Mouse (Mus musculus) MEL (cell line): ENCODE measurements at regions not wholly inside any gene's neighbourhood (a gene's known extent, or its start where the extent isn't known, plus 50 kb on each side); places are given as distances from the start of the nearest gene placed in this dataset.

Source experiments
- DNase-seq: peaks from one replicate; pipeline ENCODE4 v3.0.0; 2011; ENCODE audit warnings: low read depth, low spot score
- H3K27ac ChIP-seq: 2 replicates; pipeline ENCODE4 v1.5.1; 2012; ENCODE audit warnings: low read depth, mild to moderate bottlenecking, control low read depth, low read length, moderate library complexity; ENCODE audit not compliant: control insufficient read depth
- H3K27me3 ChIP-seq, 2 experiments: fragments of 150-350 bp in 1 of 2; sonication (generic) in 1 of 2; 2 replicates each; pipeline ENCODE4 v1.6.1; 2012; ENCODE audit warnings: low read length in 2 of 2, mild to moderate bottlenecking in 2 of 2, improper control_type of control experiment in 1 of 2, moderate library complexity in 1 of 2; ENCODE audit not compliant: insufficient read depth in 2 of 2, control insufficient read depth in 1 of 2
- H3K36me3 ChIP-seq, 2 experiments: 2 replicates each; pipeline ENCODE4 v1.6.1; 2012 to 2014; ENCODE audit warnings: low read length in 2 of 2, improper control_type of control experiment in 1 of 2, inconsistent platforms in 1 of 2, mild to moderate bottlenecking in 1 of 2; ENCODE audit not compliant: insufficient read depth in 2 of 2, control insufficient read depth in 1 of 2
- H3K4me1 ChIP-seq, 2 experiments: fragments of 150-350 bp in 1 of 2; sonication (generic) in 1 of 2; 2 replicates each; pipeline ENCODE4 v1.6.1; 2012; ENCODE audit warnings: low read length in 2 of 2, improper control_type of control experiment in 1 of 2, mild to moderate bottlenecking in 1 of 2; ENCODE audit not compliant: insufficient read depth in 2 of 2, control insufficient read depth in 1 of 2
- H3K4me3 ChIP-seq, 2 experiments: fragments of 150-350 bp in 1 of 2; sonication (generic) in 1 of 2; 2 replicates each; pipeline ENCODE4 v1.5.1; 2012; ENCODE audit warnings: low read depth in 2 of 2, low read length in 2 of 2, mild to moderate bottlenecking in 2 of 2, moderate library complexity in 2 of 2, control low read depth in 1 of 2, improper control_type of control experiment in 1 of 2; ENCODE audit not compliant: control insufficient read depth in 1 of 2, insufficient read depth in 1 of 2
- H3K79me2 ChIP-seq: 2 replicates; pipeline ENCODE4 v1.6.1; 2012; ENCODE audit warnings: mild to moderate bottlenecking, low read length, moderate library complexity; ENCODE audit not compliant: control insufficient read depth, poor library complexity, insufficient read depth
- H3K9ac ChIP-seq: 2 replicates; pipeline ENCODE4 v1.6.1; 2012; ENCODE audit warnings: low read depth, mild to moderate bottlenecking, control low read depth, low read length, moderate library complexity; ENCODE audit not compliant: control insufficient read depth, poor library complexity, severe bottlenecking
- H3K9me3 ChIP-seq: fragments of 150-350 bp; sonication (generic); replicated peaks from 2 replicates; pipeline ENCODE4 v1.6.1; 2012; ENCODE audit warnings: mild to moderate bottlenecking, low read length, improper control_type of control experiment, moderate library complexity; ENCODE audit not compliant: insufficient read depth
- CTCF ChIP-seq, 3 experiments: IDR thresholded peaks in 2 of 3; conservative IDR thresholded peaks in 1 of 3; 2 replicates each; pipeline ENCODE4 v1.5.1; 2011 to 2012; ENCODE audit warnings: low read length in 3 of 3, low read depth in 2 of 3, mild to moderate bottlenecking in 2 of 3, improper control_type of control experiment in 1 of 3, inconsistent platforms in 1 of 3, mixed read lengths in 1 of 3, moderate library complexity in 1 of 3; ENCODE audit not compliant: control insufficient read depth in 1 of 3, insufficient read depth in 1 of 3, poor library complexity in 1 of 3, severe bottlenecking in 1 of 3
- EP300 ChIP-seq, 2 experiments: IDR thresholded peaks; 2 replicates each; pipeline ENCODE4 v1.6.1; 2011; ENCODE audit warnings: improper control_type of control experiment in 2 of 2, low read length in 2 of 2, low read depth in 1 of 2, mild to moderate bottlenecking in 1 of 2
- GABPA ChIP-seq: IDR thresholded peaks from 2 replicates; pipeline ENCODE4 v1.6.1; 2012; ENCODE audit warnings: low read depth, mild to moderate bottlenecking, inconsistent platforms, low read length, improper control_type of control experiment, moderate library complexity
- MAZ ChIP-seq: IDR thresholded peaks from 2 replicates; pipeline ENCODE4 v1.6.1; 2012; ENCODE audit warnings: low read depth, mild to moderate bottlenecking, inconsistent platforms, low read length, improper control_type of control experiment
- MEF2A ChIP-seq: IDR thresholded peaks from 2 replicates; pipeline ENCODE4 v1.6.1; 2014; ENCODE audit warnings: low read depth, mild to moderate bottlenecking, inconsistent platforms, low read length, improper control_type of control experiment; ENCODE audit not compliant: poor library complexity, insufficient replicate concordance, severe bottlenecking; ENCODE audit errors: extremely low read depth
- MYB ChIP-seq: IDR thresholded peaks from 2 replicates; pipeline ENCODE4 v1.6.1; 2011; ENCODE audit warnings: mild to moderate bottlenecking, low read depth, low read length, improper control_type of control experiment
- POLR2A ChIP-seq, 2 experiments: IDR thresholded peaks; 2 replicates each; pipeline ENCODE4 v1.6.1; 2011 to 2012; ENCODE audit warnings: low read length in 2 of 2, mild to moderate bottlenecking in 2 of 2, control low read depth in 1 of 2, improper control_type of control experiment in 1 of 2, low read depth in 1 of 2, moderate library complexity in 1 of 2; ENCODE audit not compliant: control insufficient read depth in 1 of 2, insufficient read depth in 1 of 2, poor library complexity in 1 of 2
- RAD21 ChIP-seq: IDR thresholded peaks from 2 replicates; pipeline ENCODE4 v1.6.1; 2011; ENCODE audit warnings: mild to moderate bottlenecking, low read depth, low read length, improper control_type of control experiment
- SIN3A ChIP-seq: IDR thresholded peaks from 2 replicates; pipeline ENCODE4 v1.6.1; 2012; ENCODE audit warnings: low read length, improper control_type of control experiment, inconsistent platforms
- SMC3 ChIP-seq: IDR thresholded peaks from 2 replicates; pipeline ENCODE4 v1.6.1; 2011; ENCODE audit warnings: low read depth, low read length, improper control_type of control experiment
- TAL1 ChIP-seq: IDR thresholded peaks from 2 replicates; pipeline ENCODE4 v1.6.1; 2012; ENCODE audit warnings: mild to moderate bottlenecking, inconsistent platforms, low read length, moderate library complexity, mixed read lengths
- ZKSCAN1 ChIP-seq: IDR thresholded peaks from 2 replicates; pipeline ENCODE4 v1.6.1; 2012; ENCODE audit warnings: low read depth, mild to moderate bottlenecking, inconsistent platforms, low read length, improper control_type of control experiment, moderate library complexity

- TF ChIP-seq CTCF (IDR thresholded peaks at IDR 0.05 in 2 of 3, conservative IDR thresholded peaks at IDR 0.05 in 1 of 3; ENCODE audit: control insufficient read depth in 1 of 3, insufficient read depth in 1 of 3, low read depth in 2 of 3, low read length in 3 of 3, poor library complexity in 1 of 3, severe bottlenecking in 1 of 3) (peak in 1 of 3 experiments; percentile 7; a peak in 1 of 6 replicates), SMC3 (no peak; the same call in 1 of the 2 replicates), ZKSCAN1 (no peak), RAD21 (peak; percentile 3), TAL1 (no peak), EP300 (IDR thresholded peaks at IDR 0.05; ENCODE audit: low read depth in 1 of 2, low read length in 2 of 2) (no peak), MEF2A (no peak), POLR2A (IDR thresholded peaks at IDR 0.05; ENCODE audit: control insufficient read depth in 1 of 2, insufficient read depth in 1 of 2, low read depth in 1 of 2, low read length in 2 of 2, poor library complexity in 1 of 2) (no peak), SIN3A (no peak)
- TF ChIP-seq, all 39 proteins: peak for 2
- H3K27me3 ChIP-seq, result no peaks in the 10 kb centered on the region
- no peak overlapping the region for H3K9ac ChIP-seq
- no peak overlapping the region for H3K4me3 ChIP-seq
- H3K9me3 ChIP-seq, result no peaks in the 10 kb centered on the region
- H3K27ac ChIP-seq, result no peak overlapping the region
- H3K4me1 ChIP-seq, result no peaks in the 10 kb centered on the region
- DNase-seq, result peak; percentile 1
- no peaks in the 10 kb centered on the region for H3K79me2 ChIP-seq
- H3K36me3 ChIP-seq, result no peaks in the 10 kb centered on the region
These were observed 552.4 kb downstream of the Rfpl4b start for GRCm38 (mm10) chr10:38269136-38269535.

DNA sequence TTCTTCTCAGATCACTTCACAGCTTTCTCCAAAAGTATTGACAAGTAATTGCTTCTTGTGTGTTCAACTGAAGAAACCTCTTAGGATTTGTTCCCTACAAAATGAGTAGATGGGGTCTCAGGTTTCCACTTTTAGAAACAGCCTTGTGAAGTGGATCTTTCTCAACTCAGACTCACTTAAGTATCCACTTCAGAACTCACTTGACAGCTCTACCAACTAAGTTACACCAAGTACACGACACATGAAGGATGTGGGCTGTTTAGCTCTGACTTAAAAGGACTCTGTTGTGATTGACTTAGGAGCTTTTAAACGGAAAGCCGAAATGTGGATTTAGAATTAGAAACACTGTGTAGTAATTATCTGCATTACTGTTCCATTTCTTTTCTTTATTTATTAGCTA lies 556.0 kb downstream of the Rfpl4b start:
- TF ChIP-seq MAZ, result no peak
- DNase-seq, result no peak
- Histone ChIP-seq H3K9me3 (no peaks in the 10 kb centered on the region), H3K36me3 (no peaks in the 10 kb centered on the region), H3K9ac (no peak overlapping the region), H3K4me3 (no peak overlapping the region), H3K27ac (no peak overlapping the region), H3K27me3 (no peaks in the 10 kb centered on the region), H3K4me1 (no peaks in the 10 kb centered on the region), H3K79me2 (no peaks in the 10 kb centered on the region)

- H3K79me2 ChIP-seq, result no peaks in the 10 kb centered on the region
- TF ChIP-seq MYB, result no peak
- no peak for TF ChIP-seq RAD21
- TF ChIP-seq MAZ, result no peak
- TF ChIP-seq GABPA, result no peak
- TF ChIP-seq, all 39 proteins: peak for 0
- no peak overlapping the region for H3K27ac ChIP-seq
These were observed 574.8 kb downstream of the Rfpl4b start for GRCm38 (mm10) chr10:38246821-38247220.

More at GRCm38 (mm10) chr10:38246821-38247220, 574.8 kb downstream of the Rfpl4b start:
- Histone ChIP-seq H3K27me3 (no peaks in the 10 kb centered on the region), H3K9me3 (no peaks in the 10 kb centered on the region), H3K4me3 (no peak overlapping the region), H3K9ac (no peak overlapping the region), H3K36me3 (no peaks in the 10 kb centered on the region), H3K4me1 (no peaks in the 10 kb centered on the region)
- no peak for DNase-seq
